Mouse (Mus musculus) heart, postnatal 0 days (tissue): Measurements from ENCODE around the gene Nfia.

Source experiments
- CTCF ChIP-seq: IDR thresholded peaks from 2 replicates; pipeline ENCODE4 v1.5.1; 2016; ENCODE audit warnings: antibody characterized with exemption, control low read depth, low read depth
- EP300 ChIP-seq: IDR thresholded peaks from 2 replicates; pipeline ENCODE4 v1.6.1; 2016; ENCODE audit warnings: antibody characterized with exemption, low read depth

DNA sequence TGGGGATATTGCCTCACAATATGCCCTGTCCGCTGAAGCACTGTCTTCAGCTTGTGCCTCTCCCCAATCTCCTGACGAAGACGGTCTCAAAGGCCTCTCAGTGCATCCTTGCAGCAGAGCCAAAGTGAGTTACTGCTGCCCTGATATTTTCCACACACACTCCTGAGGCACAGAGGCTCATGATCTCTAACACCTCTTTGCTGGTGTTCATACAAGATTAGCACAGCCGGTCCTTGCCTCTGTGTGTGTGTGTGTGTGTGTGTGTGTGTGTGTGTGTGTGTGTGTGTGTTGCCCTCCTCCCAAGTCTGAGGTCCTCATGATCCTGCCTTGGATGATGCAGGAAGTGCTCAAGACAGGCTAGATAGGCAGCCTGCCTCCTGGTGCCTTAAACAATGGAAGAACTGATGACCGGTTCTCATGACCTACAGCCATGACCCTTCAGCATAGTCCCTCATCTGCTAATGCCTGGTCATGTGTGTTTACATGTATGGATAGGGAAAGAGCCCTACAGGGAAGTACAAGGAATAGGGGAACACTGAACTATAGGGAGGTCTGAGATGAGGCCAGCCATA, 319.5 kb downstream of the Nfia start:
- TF ChIP-seq CTCF (no peak), EP300 (no peak)
